Mouse (Mus musculus) heart, embryonic 16.5 days (tissue): Measurements from ENCODE around the gene Gm17617. TPM values are rescaled to one million over a fixed set of nuclear protein-coding genes. Genes with fewer than 3 reads are reported as not detected.
A peak's percentile ranks its signal among the peaks of the same experiment; 100 is the strongest.
"Not testable (repeated sequence)": the region's sequence is repeated elsewhere in the genome, so short reads cannot be mapped to it uniquely, and the experiment has no call there.

Source experiments
- ATAC-seq: fragments of 200-750 bp; cut with Nextera tagmentation; replicated peaks from 2 replicates; pipeline ENCODE4 v1.8.0; 2017; ENCODE audit warnings: moderate number of reproducible peaks; ENCODE audit not compliant: insufficient read depth, low FRiP score; ENCODE audit errors: extremely low read depth
- H3K27ac ChIP-seq: fragments of 300-500 bp; sonication (generic); 2 replicates; pipeline ENCODE4 v1.5.1; 2014; ENCODE audit warnings: mild to moderate bottlenecking, low read length, control low read depth, moderate library complexity
- H3K27me3 ChIP-seq: fragments of 300-500 bp; sonication (generic); 2 replicates; pipeline ENCODE4 v1.6.1; 2014; ENCODE audit warnings: low read length, mixed read lengths; ENCODE audit not compliant: control insufficient read depth, insufficient read depth
- H3K36me3 ChIP-seq: fragments of 300-500 bp; sonication (generic); 2 replicates; pipeline ENCODE4 v1.6.1; 2014; ENCODE audit not compliant: control insufficient read depth, insufficient read depth
- H3K4me1 ChIP-seq: fragments of 300-500 bp; sonication (generic); 2 replicates; pipeline ENCODE4 v1.6.1; 2014; ENCODE audit warnings: low read length, mixed read lengths; ENCODE audit not compliant: control insufficient read depth, insufficient read depth
- H3K4me2 ChIP-seq: fragments of 300-500 bp; sonication (generic); 2 replicates; pipeline ENCODE4 v1.6.1; 2014; ENCODE audit warnings: low read depth, mild to moderate bottlenecking, control low read depth, low read length
- H3K4me3 ChIP-seq: fragments of 300-500 bp; sonication (generic); 2 replicates; pipeline ENCODE4 v1.5.1; 2014; ENCODE audit warnings: mild to moderate bottlenecking, control low read depth, low read length
- H3K9ac ChIP-seq: fragments of 300-500 bp; sonication (generic); 2 replicates; pipeline ENCODE4 v1.6.1; 2014; ENCODE audit warnings: low read length, control low read depth
- H3K9me3 ChIP-seq: fragments of 300-500 bp; sonication (generic); replicated peaks from 2 replicates; pipeline ENCODE4 v1.6.1; 2016; ENCODE audit warnings: low read length; ENCODE audit not compliant: control insufficient read depth
- WGBS: fragments of 180-500 bp; shearing (Covaris S2); extraction: QIAGEN DNeasy Blood & Tissue Kit; methylation state at CpG from one replicate; pipeline ENCODE4 v1.1.7; 2014; 5-methylcytosine and 5-hydroxymethylcytosine counted together
- polyA plus RNA-seq: library from polyadenylated mRNA; unstranded; fragments of >200 nt; fragmentation: Nextera tagmentation; extraction: Ambion mirVana; gene quantifications from 2 replicates; pipeline ENCODE4 v1.2.1, GENCODE M21; 2015

Gene Gm17617
- polyA plus RNA-seq, 1 experiment from 2014 or later, result not detected

DNA sequence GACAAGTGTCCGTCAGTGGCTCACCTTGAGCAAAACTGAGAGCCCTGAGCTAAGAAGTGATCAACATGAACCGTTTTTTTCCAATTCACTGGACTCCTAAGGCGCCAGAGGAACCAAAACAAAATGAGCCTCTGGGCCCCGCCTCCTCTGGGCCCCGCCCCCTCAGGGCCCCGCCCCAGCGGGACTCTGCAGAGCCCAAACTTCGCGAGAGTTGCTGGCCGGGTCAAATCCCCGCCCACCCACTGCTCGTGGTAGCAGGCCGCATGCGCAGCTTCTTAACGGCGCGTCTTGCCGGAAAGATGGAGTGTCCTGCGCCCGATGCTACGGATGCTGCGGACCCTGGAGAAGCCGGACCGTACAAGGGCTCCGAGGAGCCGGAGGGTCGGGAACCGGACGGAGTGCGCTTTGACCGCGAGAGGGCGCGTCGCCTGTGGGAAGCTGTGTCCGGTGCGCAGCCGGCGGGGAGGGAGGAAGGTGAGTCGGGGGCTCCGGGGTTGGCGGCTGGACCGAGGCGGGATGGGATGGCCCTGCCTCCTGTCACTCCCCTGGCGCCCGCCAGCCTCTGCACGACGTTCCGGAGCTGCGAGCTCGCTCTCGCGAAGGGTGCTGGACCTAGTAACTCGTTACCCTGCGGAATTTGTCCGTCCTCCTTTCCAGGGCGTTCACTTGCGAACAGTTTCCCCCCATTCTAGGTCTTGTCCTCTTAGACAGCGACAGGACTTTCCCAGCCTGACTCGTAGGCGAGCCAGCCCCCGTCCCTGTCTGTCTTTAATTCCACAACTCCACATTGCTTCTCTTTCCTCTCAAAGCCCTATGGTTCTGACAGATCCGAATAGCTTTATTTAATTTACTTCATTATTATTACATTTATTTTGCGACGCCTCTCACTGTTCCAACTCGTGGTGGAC lies 28.0 kb downstream of the Gm17617 start, which contains the start of gene Zfp346:
Gene Zfp346, plus strand, starts transcription at position 267 of the 908 bp plus-strand sequence.
- Histone ChIP-seq H3K9me3 (no peaks in the 10 kb centered on the region), H3K27ac (peak within 1 kb of the TSS; percentile 84), H3K4me3 (peak within 1 kb of the TSS; percentile 83), H3K27me3 (no peaks in the 10 kb centered on the region), H3K4me1 (peaks cover 22% of the 10 kb centered on the region), H3K36me3 (peaks cover 4% of the 10 kb centered on the region; the same call in 1 of the 2 replicates), H3K4me2 (peak within 1 kb of the TSS; percentile 91), H3K9ac (peak within 1 kb of the TSS; percentile 83)
- ATAC-seq, result peak; percentile 93
- WGBS, result under 1% methylated on average over 66 of the region's 66 CpGs

DNA sequence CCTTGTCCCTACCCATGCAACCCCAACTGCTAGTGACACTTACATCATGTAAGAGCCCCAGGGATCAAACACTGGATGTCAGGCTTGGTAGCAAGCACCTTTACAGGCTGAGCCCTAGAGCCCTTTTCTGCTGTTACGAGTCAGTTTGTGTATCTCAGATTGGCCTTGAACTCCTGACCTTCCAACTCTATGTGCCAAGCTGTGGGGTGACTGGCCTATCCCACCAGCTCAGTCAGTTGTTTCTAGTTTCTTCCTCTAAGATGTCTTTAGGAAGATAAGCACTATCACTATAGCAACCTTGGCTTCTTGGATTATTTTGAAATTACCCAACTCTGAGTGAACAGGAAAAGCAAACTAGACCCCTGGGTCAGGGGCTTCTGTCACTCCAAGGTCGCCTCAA lies 30.0 kb downstream of the Gm17617 start:
- Histone ChIP-seq H3K9ac (no peak overlapping the region), H3K27ac (no peak overlapping the region), H3K4me1 (peaks cover 29% of the 10 kb centered on the region), H3K36me3 (peaks cover 4% of the 10 kb centered on the region; the same call in 1 of the 2 replicates), H3K4me2 (no peak overlapping the region), H3K27me3 (no peaks in the 10 kb centered on the region), H3K4me3 (no peak overlapping the region), H3K9me3 (no peaks in the 10 kb centered on the region)
- no peak for ATAC-seq
- WGBS, result 54% methylated on average over 2 of the region's 2 CpGs

DNA sequence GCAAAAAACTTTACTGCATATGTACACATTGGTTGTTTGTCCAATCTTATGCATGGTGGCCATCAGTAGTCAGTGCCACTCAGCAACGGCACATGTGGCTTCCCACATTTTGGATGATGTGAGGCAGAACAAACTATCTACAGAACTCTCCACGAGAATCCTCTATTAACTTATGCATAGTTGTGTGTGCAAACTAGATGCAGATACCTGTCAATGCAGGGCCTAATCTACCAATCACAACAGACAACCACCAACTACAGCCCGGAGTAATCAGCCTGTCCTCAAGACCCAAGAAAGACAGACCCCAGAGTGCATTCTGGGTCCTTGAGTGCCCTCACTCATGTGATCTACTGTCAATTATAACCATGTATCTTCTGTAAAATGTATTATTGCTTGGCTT lies 31.0 kb downstream of the Gm17617 start:
- H3K4me1 ChIP-seq, result peaks cover 22% of the 10 kb centered on the region
- no peak overlapping the region for H3K9ac ChIP-seq
- H3K36me3 ChIP-seq, result no peaks in the 10 kb centered on the region
- H3K9me3 ChIP-seq, result no peaks in the 10 kb centered on the region
- H3K27me3 ChIP-seq, result no peaks in the 10 kb centered on the region
- 94% methylated on average over 3 of the region's 3 CpGs for WGBS
- H3K4me2 ChIP-seq, result no peak overlapping the region
- H3K27ac ChIP-seq, result no peak overlapping the region
- H3K4me3 ChIP-seq, result no peak overlapping the region
- no peak for ATAC-seq

DNA sequence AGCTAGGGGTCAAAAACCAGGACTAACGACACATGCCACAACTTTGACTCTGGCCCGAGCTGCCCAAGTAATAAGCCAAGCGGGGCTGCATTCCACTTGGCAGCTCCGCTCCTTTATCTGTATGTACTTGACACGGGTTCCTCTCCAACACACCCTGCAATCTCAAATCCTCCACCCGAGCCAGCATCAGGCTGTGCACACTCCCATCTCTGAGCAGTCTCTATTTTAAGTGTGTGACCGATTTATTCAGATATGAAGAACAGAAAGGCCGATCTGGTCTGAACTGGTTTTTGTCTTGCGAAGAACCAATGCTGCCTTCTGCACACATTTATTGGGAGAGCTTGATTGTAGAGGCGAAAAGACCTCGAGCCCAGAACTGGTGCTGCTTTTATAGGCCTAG lies 31.7 kb downstream of the Gm17617 start:
- H3K4me1 ChIP-seq, result peaks cover 15% of the 10 kb centered on the region
- H3K36me3 ChIP-seq, result no peaks in the 10 kb centered on the region
- no peak for ATAC-seq
- no peak overlapping the region for H3K9ac ChIP-seq
- WGBS, result 72% methylated on average over 11 of the region's 11 CpGs
- no peaks in the 10 kb centered on the region for H3K9me3 ChIP-seq
- no peaks in the 10 kb centered on the region for H3K27me3 ChIP-seq
- peak overlapping the region; percentile 21; the same call in 1 of the 2 replicates for H3K27ac ChIP-seq
- no peak overlapping the region for H3K4me2 ChIP-seq
- no peak overlapping the region for H3K4me3 ChIP-seq

DNA sequence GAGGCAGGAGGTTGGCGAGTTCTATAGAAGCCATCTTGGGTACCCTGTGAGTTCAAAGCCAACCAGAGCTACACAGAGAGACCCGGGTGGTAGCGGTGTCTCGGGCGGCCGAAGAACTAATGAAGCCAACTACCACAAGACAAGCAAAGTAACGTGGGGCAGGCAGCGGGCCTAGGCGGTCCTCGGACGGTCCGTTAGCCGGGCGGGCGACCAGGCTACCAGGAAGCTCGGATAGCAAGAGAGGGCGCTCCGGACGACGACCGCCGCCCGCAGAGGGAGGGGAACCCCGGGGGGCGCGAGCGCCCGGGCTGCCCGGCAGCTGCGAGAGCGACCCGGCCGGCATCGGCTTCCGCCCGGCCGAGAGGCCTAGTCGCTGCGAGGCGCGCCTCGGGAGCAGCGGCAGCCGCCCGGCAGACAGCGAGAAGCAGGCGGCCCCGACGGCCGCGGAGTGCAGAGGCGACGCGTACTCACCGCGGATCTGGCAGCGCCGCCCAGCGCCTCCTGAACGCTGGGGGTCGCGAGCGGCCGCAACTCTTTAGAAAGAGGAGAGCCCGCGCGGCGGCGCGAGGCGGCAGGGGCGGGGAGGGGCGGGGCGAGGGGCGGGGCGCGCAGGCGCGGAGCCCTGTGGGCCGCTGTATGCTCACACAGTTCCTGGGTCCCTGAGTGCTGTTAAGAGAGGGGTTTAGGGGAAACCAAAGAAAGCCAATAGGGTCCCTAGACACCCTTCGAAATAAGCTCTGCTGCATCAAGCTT lies 33.4 kb downstream of the Gm17617 start, which contains the start of gene Uimc1:
Gene Uimc1, minus strand, starts transcription at position 575 of the 753 bp plus-strand sequence.
- under 1% methylated on average over 64 of the region's 81 CpGs for WGBS

DNA sequence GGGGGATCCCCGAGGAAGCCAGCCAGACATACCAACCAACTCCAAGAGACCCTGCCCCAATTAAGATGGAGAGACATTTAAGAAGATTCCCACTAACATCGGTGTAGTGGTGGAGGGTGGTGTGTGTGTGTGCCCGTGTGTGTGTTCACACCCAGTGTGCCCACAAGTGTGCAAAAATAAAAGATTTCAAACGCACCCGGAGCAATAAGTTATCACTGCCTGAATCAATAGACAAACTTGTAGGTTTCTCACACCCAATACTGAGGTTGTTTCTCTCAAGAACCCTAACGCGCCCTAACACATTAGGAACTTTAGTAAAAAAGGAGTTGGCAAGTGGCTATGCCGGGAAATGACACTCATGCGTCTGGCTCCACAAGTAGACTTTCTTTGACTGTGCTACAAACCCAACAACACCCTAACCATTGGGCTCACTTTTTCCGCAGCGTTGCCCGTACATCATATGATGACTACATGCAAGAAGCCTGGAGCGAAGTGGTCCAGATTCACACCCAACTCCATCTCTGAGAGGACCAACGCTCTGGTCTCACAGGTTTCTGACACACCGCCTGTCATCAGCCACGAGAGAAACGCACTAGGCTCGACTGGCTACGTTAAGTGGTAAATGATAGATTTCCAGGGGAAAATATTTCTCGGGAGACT lies 34.2 kb downstream of the Gm17617 start:
- Histone ChIP-seq H3K4me2 (peak overlapping the region; percentile 84), H3K9me3 (no peaks in the 10 kb centered on the region), H3K36me3 (no peaks in the 10 kb centered on the region), H3K4me1 (peaks cover 7% of the 10 kb centered on the region), H3K27me3 (no peaks in the 10 kb centered on the region), H3K4me3 (peak overlapping the region; percentile 89), H3K27ac (peak overlapping the region; percentile 94), H3K9ac (peak overlapping the region; percentile 96)
- ATAC-seq, result no peak
- WGBS, result 25% methylated on average over 20 of the region's 20 CpGs

More for the DNA sequence above, 33.4 kb downstream of the Gm17617 start, which contains the start of gene Uimc1:
- H3K4me2 ChIP-seq, result peak within 1 kb of the TSS; percentile 84
- peak; percentile 85 for ATAC-seq
- H3K9ac ChIP-seq, result peak within 1 kb of the TSS; percentile 96
- no peaks in the 10 kb centered on the region for H3K9me3 ChIP-seq
- no peaks in the 10 kb centered on the region for H3K27me3 ChIP-seq
- H3K4me3 ChIP-seq, result peak within 1 kb of the TSS; percentile 89
- H3K27ac ChIP-seq, result peak within 1 kb of the TSS; percentile 94
- H3K4me1 ChIP-seq, result peaks cover 7% of the 10 kb centered on the region
- H3K36me3 ChIP-seq, result no peaks in the 10 kb centered on the region

DNA sequence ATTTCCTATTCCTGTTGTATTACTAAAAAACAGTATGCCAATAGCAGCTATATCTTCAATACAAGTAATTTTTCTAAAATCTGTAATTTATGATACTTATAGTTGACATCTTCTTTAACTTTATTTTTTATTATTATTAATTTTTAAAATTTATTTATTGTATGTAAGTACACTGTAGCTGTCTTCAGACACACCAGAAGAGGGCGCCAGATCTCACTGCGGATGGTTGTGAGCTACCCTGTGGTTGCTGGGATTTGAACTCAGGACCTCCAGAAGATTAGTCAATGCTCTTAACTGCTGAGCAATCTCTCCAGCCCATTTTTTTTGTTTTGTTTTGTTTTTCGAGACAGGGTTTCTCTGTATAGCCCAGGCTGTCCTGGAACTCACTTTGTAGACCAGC lies 35.5 kb downstream of the Gm17617 start:
- H3K4me3 ChIP-seq, H3K27ac ChIP-seq, H3K4me1 ChIP-seq, H3K9ac ChIP-seq, H3K27me3 ChIP-seq, ATAC-seq, H3K9me3 ChIP-seq, H3K4me2 ChIP-seq, H3K36me3 ChIP-seq: not testable (repeated sequence)
- WGBS, result 92% methylated on average over 3 of the region's 3 CpGs

DNA sequence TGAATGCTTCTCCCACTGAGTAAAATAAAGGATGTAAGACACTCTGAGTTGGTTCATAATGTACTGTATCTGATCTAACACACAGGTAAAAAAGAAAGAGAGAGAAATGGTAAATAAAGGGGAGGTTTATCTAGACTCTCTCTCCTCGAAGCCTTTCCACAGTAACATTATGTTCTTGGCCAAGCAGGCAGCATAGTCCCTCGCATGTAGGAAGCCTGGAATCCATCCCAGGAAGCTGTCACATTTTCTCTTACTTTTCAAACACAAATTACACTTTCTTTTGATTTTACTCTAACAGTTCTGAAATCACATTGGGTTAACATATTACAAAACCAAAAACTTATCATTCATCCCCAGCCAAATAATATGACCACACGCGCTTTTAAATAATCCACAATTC lies 40.8 kb downstream of the Gm17617 start:
- no peak overlapping the region for H3K27ac ChIP-seq
- 73% methylated on average over 4 of the region's 4 CpGs for WGBS

More for the DNA sequence above, 40.8 kb downstream of the Gm17617 start:
- peaks cover 3% of the 10 kb centered on the region; the same call in 1 of the 2 replicates for H3K36me3 ChIP-seq
- no peak overlapping the region for H3K4me2 ChIP-seq
- no peak overlapping the region for H3K4me3 ChIP-seq
- no peak overlapping the region for H3K9ac ChIP-seq
- ATAC-seq, result no peak
- no peaks in the 10 kb centered on the region for H3K9me3 ChIP-seq
- H3K27me3 ChIP-seq, result no peaks in the 10 kb centered on the region
- no peaks in the 10 kb centered on the region for H3K4me1 ChIP-seq
